Mouse (Mus musculus) lung, postnatal 0 days (tissue): Measurements from ENCODE around the gene Eri3.

Experiments used
- CTCF ChIP-seq: IDR thresholded peaks from 2 replicates; pipeline ENCODE4 v1.5.1; 2016; ENCODE audit warnings: antibody characterized with exemption, mild to moderate bottlenecking
- EP300 ChIP-seq: IDR thresholded peaks from 2 replicates; pipeline ENCODE4 v1.6.1; 2016; ENCODE audit warnings: antibody characterized with exemption, mild to moderate bottlenecking, control low read depth

GRCm38 (mm10) chr4:117577579-117577978, 27.4 kb downstream of the Eri3 start:
- TF ChIP-seq CTCF: no peak
- TF ChIP-seq EP300: no peak
